Mouse (Mus musculus) fibroblast of lung, adult 2 months (primary cell): ENCODE measurements around the gene Atp5e.

ENCODE experiments used
- DNase-seq: peaks from one replicate; pipeline ENCODE4 v3.0.0-alpha.2; 2011; ENCODE audit warnings: low read depth

Gene Atp5e

DNA sequence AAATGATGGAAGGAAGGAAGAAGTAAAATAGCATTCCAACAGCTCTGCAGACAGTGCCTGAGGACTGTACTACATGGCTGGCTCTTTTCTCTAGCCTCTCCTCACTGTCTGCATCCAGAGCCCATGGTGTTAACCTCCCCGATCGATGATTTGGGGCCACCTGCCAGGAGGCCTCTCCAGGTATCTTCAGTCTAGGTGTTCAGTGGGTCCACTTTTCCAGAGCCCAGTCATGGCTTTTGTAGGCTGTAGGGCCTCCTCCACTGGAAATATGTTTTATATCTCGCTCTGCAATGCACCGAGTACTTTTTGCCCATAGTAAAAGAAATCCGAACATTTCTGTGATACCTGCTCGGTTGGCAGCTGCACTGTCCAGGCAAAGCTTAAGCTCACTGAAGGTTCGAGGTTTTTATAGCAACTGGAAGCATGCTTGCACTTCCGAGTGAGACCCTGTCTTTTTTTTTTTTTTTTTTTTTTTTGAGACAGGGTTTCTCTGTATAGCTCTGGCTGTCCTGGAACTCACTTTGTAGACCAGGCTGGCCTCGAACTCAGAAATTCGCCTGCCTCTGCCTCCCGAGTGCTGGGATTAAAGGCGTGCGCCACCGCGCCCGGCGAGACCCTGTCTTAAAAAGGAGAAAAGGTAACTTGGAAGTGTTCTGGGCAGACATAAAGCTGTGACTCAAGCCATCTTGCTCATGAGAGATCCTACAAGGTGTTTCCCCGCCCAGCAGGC lies 48.7 kb downstream of the Atp5e start:
- DNase-seq, result no peak

GRCm38 (mm10) chr2:174413127-174413526 lies 50.8 kb downstream of the Atp5e start:
- no peak for DNase-seq
